Mouse (Mus musculus): ENCODE measurements at regions not wholly inside any gene's neighbourhood (a gene's known extent, or its start where the extent isn't known, plus 50 kb on each side); places are given as distances from the start of the nearest gene placed in this dataset.

GRCm38 (mm10) chr12:109881108-109881507 is 281.0 kb upstream of the Rtl1 start:
- TF ChIP-seq CTCF (IDR thresholded peaks at IDR 0.05; ENCODE audit: borderline replicate concordance, control insufficient read depth, extremely low read depth, insufficient read depth, low read length, poor library complexity) = no peak
- no peak for TF ChIP-seq POLR2A (IDR thresholded peaks at IDR 0.05; ENCODE audit: control insufficient read depth, extremely low read depth, insufficient read depth, low read length, poor library complexity)

Data from thymus, adult 2 months (tissue).